Mouse (Mus musculus) stomach, postnatal 0 days (tissue): ENCODE results near the gene Asb13.

Experiments used
- CTCF ChIP-seq: IDR thresholded peaks from 2 replicates; pipeline ENCODE4 v1.5.1; 2016; ENCODE audit warnings: antibody characterized with exemption, low read depth, mild to moderate bottlenecking, moderate library complexity
- EP300 ChIP-seq: optimal IDR thresholded peaks from 2 replicates; pipeline ENCODE3; 2016; ENCODE audit warnings: antibody characterized with exemption

DNA sequence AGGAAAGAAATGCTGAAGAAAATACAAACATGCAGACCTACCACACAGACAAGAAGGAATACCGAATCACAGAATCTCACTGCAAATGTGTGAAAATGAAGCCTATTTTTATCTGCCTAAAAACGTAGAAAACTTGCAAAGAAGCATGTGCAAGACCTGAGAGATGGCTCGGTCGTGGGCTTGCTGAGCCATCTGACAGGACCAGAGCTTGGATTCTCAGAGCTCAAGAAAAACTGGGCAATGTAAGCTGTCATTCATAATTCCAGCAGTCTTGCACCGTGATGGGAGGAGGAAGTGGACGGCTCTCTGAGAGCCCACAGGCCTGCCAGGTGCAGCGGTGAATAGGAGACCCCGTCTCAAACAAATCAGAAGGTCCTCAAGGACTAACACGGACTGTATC, 1.3 kb upstream of the Asb13 start:
- TF ChIP-seq CTCF (no peak), EP300 (no peak)
